Mouse (Mus musculus) embryonic facial prominence, embryonic 11.5 days (tissue): ENCODE results near the gene Foxred1. TPM values are rescaled to one million over a fixed set of nuclear protein-coding genes. Genes with fewer than 3 reads are reported as not detected.

Experiments used
- ATAC-seq: fragments of 200-750 bp; cut with Nextera tagmentation; replicated peaks from 2 replicates; pipeline ENCODE4 v1.8.0; 2017; ENCODE audit warnings: low read depth; ENCODE audit not compliant: insufficient number of reproducible peaks, low FRiP score, low TSS enrichment
- DNase-seq: peaks from one replicate; pipeline ENCODE4 v3.0.0-alpha.2; 2015; ENCODE audit warnings: low spot score
- H3K27ac ChIP-seq: fragments of 300-500 bp; sonication (generic); replicated peaks from 2 replicates; pipeline ENCODE4 v1.5.1; 2014; ENCODE audit warnings: mild to moderate bottlenecking, low read depth, low read length, control low read depth
- H3K27me3 ChIP-seq: fragments of 300-500 bp; sonication (generic); 2 replicates; pipeline ENCODE4 v1.6.1; 2014; ENCODE audit warnings: mild to moderate bottlenecking, low read length, moderate library complexity, mixed read lengths; ENCODE audit not compliant: control insufficient read depth, insufficient read depth
- H3K36me3 ChIP-seq: fragments of 300-500 bp; sonication (generic); replicated peaks from 2 replicates; pipeline ENCODE4 v1.6.1; 2014; ENCODE audit warnings: low read depth, mild to moderate bottlenecking, low read length, moderate library complexity, mixed read lengths; ENCODE audit not compliant: control insufficient read depth, insufficient read depth
- H3K4me1 ChIP-seq: fragments of 300-500 bp; sonication (generic); 2 replicates; pipeline ENCODE4 v1.6.1; 2014; ENCODE audit warnings: low read length, mixed read lengths; ENCODE audit not compliant: control insufficient read depth, insufficient read depth
- H3K4me2 ChIP-seq: fragments of 300-500 bp; sonication (generic); 2 replicates; pipeline ENCODE4 v1.6.1; 2014; ENCODE audit warnings: low read depth, mild to moderate bottlenecking, control low read depth, low read length, moderate library complexity
- H3K4me3 ChIP-seq: fragments of 300-500 bp; sonication (generic); 2 replicates; pipeline ENCODE4 v1.5.1; 2014; ENCODE audit warnings: low read depth, low read length, control low read depth
- H3K9ac ChIP-seq: fragments of 300-500 bp; sonication (generic); replicated peaks from 2 replicates; pipeline ENCODE4 v1.6.1; 2014; ENCODE audit warnings: mild to moderate bottlenecking, control low read depth, low read length
- H3K9me3 ChIP-seq: fragments of 300-500 bp; sonication (generic); replicated peaks from 2 replicates; pipeline ENCODE4 v1.6.1; 2016; ENCODE audit warnings: mild to moderate bottlenecking, low read length, inconsistent platforms, mixed read lengths; ENCODE audit not compliant: control insufficient read depth
- WGBS: fragments of 180-500 bp; shearing (Covaris S2); extraction: QIAGEN DNeasy Blood & Tissue Kit; methylation state at CpG from one replicate; pipeline ENCODE4 v1.1.7; 2014; 5-methylcytosine and 5-hydroxymethylcytosine counted together
- polyA plus RNA-seq: library from polyadenylated mRNA; unstranded; fragments of >200 nt; fragmentation: Nextera tagmentation; extraction: Ambion mirVana; gene quantifications from 2 replicates; pipeline ENCODE4 v1.2.1, GENCODE M21; 2014

The Foxred1 gene
- polyA plus RNA-seq, 1 experiment from 2014 or later: 28.7 TPM

DNA sequence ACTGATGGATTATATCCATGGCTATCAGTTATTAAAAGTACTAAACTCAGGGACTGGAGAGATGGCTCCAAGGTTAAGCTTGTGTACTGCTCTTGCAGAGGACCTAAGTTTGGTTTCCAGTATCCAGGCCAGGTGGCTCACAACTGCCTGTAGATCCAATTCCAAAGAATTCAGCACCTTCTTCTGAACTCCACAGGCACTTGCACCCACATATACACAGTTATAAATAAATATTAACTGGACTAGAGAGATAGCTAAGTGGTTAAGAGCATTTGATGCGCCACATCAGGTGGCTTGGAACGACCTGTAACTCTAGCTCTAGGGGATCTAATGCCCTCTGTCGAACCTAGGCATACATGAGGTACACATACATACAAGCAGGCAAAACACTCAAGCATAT lies 17.8 kb upstream of the Foxred1 start:
- Histone ChIP-seq H3K4me3 (no peak overlapping the region), H3K27me3 (no peaks in the 10 kb centered on the region), H3K4me2 (no peak overlapping the region), H3K9ac (no peak overlapping the region), H3K36me3 (no peaks in the 10 kb centered on the region; the same call in 1 of the 2 replicates), H3K4me1 (no peaks in the 10 kb centered on the region), H3K9me3 (no peaks in the 10 kb centered on the region), H3K27ac (no peak overlapping the region)
- WGBS: 91% methylated on average over 3 of the region's 3 CpGs
- no peak for DNase-seq
- ATAC-seq: no peak

DNA sequence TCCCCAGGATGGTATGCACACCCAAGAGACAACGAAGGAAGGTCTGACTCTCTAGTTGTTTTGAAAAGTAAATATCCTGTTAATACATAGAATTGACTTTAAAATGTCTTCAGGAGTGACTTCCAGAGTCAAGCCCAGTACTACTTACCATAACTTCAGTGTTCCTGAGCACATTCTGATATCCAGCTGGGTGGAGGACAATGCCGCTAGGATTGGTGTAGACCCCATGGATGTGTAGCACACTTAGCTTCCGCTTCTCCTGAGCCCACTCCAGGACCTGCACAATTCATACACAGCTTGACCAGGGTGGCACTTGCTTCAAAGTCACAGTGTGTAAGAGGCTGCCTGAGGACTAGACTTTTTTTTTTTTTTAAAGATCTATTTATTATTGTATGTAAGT lies 12.6 kb upstream of the Foxred1 start:
- 96% methylated on average over 3 of the region's 3 CpGs for WGBS
- DNase-seq (no peak), ATAC-seq (no peak)
- Histone ChIP-seq H3K36me3 (peaks cover 2% of the 10 kb centered on the region), H3K27me3 (no peaks in the 10 kb centered on the region), H3K4me3 (no peak overlapping the region), H3K4me2 (no peak overlapping the region), H3K4me1 (no peaks in the 10 kb centered on the region), H3K9me3 (no peaks in the 10 kb centered on the region), H3K9ac (no peak overlapping the region), H3K27ac (no peak overlapping the region)

DNA sequence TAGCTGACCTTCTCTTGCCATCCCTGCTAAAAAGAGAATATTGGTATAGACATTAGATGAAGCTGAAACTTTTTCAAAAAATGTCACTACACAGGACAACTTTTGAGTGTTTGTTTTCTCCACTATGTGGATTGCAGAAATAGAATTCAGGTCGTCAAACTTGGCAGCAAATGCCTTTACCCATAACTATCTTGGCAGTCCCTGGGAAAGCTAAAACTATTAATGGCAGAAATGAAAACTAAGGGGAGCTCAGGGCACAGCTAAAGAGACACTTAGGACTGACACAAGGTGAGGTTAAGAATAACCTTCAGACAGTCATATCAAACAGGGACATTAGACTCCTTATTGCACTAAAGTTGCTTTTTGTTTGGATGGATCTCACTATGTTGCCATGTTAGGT lies 7.1 kb upstream of the Foxred1 start:
- Histone ChIP-seq H3K4me2 (no peak overlapping the region), H3K4me1 (no peaks in the 10 kb centered on the region), H3K27ac (no peak overlapping the region), H3K9ac (no peak overlapping the region), H3K36me3 (peaks cover 6% of the 10 kb centered on the region), H3K9me3 (no peaks in the 10 kb centered on the region), H3K4me3 (no peak overlapping the region), H3K27me3 (no peaks in the 10 kb centered on the region)
- ATAC-seq (no peak), DNase-seq (no peak)
- 93% methylated on average over 1 of the region's 1 CpGs for WGBS

DNA sequence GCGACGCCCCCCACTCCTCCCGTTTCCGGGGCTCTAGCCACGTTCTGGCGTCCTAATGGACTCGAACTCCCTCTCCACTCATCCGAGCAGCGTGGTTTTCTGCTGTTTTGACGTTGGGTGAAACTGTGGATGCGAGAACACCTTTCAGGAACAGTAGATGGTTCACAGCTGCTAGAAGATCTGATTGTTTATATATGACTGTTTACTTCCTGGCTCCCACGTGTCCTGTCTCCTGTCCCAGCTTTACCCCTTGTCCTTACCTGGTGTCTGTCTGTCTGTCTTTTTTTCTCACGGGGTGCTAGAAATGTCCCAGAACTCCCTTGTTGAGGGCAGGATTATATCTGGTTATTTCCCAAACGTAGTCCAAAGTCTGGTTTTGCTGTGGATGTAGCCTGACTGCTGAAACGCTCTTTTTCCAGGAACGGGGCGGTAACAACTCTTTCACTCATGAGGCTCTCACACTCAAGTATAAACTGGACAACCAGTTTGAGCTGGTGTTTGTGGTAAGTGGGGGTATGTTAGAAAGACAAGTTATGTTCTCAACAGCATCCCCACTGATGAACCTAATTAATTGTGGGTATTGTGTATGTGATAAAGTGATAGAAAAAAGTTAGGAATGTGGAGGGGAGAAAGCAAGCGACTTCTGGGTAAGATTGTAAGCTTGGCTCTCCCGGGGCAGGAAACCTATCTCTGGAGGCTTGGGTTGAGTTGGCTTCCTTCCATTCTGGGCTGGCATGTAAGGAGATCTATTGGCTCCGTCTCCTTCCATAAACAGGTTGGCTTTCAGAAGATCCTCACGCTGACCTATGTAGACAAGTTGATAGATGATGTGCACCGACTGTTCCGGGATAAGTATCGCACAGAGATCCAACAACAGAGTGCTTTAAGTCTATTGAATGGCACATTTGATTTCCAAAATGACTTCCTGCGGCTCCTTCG lies 987 bp upstream of the Foxred1 start:
- no peaks in the 10 kb centered on the region; the same call in none of the 2 replicates for H3K4me1 ChIP-seq
- ATAC-seq: no peak
- peak overlapping the region; percentile 82 for H3K9ac ChIP-seq
- peaks cover 4% of the 10 kb centered on the region for H3K36me3 ChIP-seq
- no peaks in the 10 kb centered on the region for H3K9me3 ChIP-seq
- peak overlapping the region; percentile 89 for H3K4me3 ChIP-seq
- no peak overlapping the region for H3K27ac ChIP-seq
- DNase-seq: no peak
- no peaks in the 10 kb centered on the region for H3K27me3 ChIP-seq
- H3K4me2 ChIP-seq: peak overlapping the region; percentile 51
- WGBS: 36% methylated on average over 26 of the region's 26 CpGs

DNA sequence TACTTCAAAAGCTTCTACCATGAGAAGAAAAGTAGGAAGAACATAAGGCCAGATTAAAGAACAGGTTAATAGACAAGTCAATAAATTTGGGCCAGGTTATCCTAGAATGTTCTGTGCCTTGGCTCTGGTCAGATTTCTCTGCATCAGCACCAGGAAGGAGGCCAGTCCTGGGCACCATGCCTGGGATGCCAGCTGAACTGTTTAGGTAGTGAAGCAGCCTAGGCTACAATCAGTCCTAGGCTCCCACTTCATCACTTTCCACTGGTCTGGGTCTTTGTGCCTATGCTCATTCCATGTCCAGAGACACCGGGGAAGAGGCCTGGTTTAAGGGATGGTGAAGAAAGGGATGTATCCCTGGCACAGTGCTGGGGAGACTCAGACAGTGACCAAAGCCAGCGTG lies 6.4 kb downstream of the Foxred1 start:
- Histone ChIP-seq H3K36me3 (no peaks in the 10 kb centered on the region; the same call in none of the 2 replicates), H3K4me1 (no peaks in the 10 kb centered on the region; the same call in 1 of the 2 replicates), H3K4me2 (no peak overlapping the region), H3K27ac (no peak overlapping the region), H3K9me3 (no peaks in the 10 kb centered on the region), H3K9ac (no peak overlapping the region), H3K4me3 (no peak overlapping the region), H3K27me3 (no peaks in the 10 kb centered on the region)
- DNase-seq: no peak
- 83% methylated on average over 2 of the region's 2 CpGs for WGBS
- ATAC-seq: no peak

DNA sequence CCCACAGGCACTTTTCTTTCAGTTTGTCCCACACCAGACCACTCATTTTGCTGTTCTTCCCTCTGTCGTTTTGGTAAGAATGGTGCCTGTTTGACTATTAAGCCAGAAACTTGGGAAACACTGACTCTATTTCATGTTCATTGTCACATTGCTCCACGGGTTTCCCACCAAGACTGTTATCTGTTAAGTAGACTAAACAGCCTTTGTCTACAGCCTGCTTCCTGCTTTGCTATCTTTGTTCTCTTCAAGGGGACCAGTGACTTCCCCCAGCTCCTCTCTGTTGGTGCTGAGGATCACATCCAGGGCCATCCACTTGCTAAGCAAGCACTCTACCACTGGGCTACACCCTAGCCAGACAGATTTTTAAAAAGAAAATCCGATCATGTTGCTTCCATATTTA lies 7.3 kb downstream of the Foxred1 start:
- WGBS: 71% methylated on average over 3 of the region's 3 CpGs
- no peaks in the 10 kb centered on the region for H3K9me3 ChIP-seq
- H3K4me3 ChIP-seq: no peak overlapping the region
- ATAC-seq (no peak), DNase-seq (no peak)
- no peak overlapping the region for H3K9ac ChIP-seq
- H3K27me3 ChIP-seq: no peaks in the 10 kb centered on the region
- H3K4me2 ChIP-seq: no peak overlapping the region
- no peaks in the 10 kb centered on the region; the same call in none of the 2 replicates for H3K36me3 ChIP-seq
- H3K4me1 ChIP-seq: no peaks in the 10 kb centered on the region
- H3K27ac ChIP-seq: no peak overlapping the region

DNA sequence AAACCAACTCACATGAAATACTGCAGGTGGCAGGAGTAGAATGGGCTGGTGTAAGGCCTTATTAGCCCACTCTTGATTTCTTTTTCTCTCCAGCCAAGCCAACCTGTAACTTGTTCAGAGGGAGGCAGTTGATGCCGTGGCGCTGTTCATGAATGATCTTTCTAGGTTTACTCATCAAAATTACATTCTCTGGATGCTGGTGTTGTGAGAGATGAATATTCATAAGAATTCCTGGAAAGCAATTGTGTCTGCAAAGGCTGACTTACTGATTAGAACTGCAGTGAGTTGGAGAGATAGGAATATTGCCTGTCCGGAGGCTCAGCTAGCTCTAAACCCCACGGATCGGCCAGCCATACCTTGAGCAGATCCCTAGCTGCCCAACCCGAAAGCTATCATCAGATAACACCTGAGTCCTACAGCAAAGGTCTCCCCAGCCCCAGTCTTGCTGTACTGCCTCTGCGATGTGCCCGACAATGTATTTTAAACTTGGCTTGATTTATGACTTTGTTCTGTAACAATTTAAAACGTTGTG lies 10.3 kb downstream of the Foxred1 start:
- no peak for ATAC-seq
- Histone ChIP-seq H3K4me3 (peak overlapping the region; percentile 71; the same call in 1 of the 2 replicates), H3K4me1 (no peaks in the 10 kb centered on the region), H3K27ac (no peak overlapping the region), H3K27me3 (no peaks in the 10 kb centered on the region), H3K4me2 (peak overlapping the region; percentile 82), H3K9me3 (no peaks in the 10 kb centered on the region), H3K36me3 (no peaks in the 10 kb centered on the region; the same call in 1 of the 2 replicates), H3K9ac (no peak overlapping the region)
- WGBS: 68% methylated on average over 9 of the region's 9 CpGs
- DNase-seq: no peak
